Mouse (Mus musculus): ENCODE measurements around the gene Car8. TPM values are rescaled to one million over a fixed set of nuclear protein-coding genes. Genes with fewer than 3 reads are reported as not detected.
"Not testable (repeated sequence)": the region's sequence is repeated elsewhere in the genome, so short reads cannot be mapped to it uniquely, and the experiment has no call there.

The Car8 gene
- total RNA-seq, 1 experiment from 2014 or later = 0.67 TPM

- not testable (repeated sequence) for ATAC-seq (replicated peaks; ENCODE audit: insufficient number of reproducible peaks, low FRiP score, low TSS enrichment, poor library complexity, severe bottlenecking)
Observed at GRCm38 (mm10) chr4:8093566-8093965, 145.3 kb downstream of the Car8 start.

All from monocyte, adult 5-6 weeks (primary cell).